Mouse (Mus musculus): ENCODE measurements at regions not wholly inside any gene's neighbourhood (a gene's known extent, or its start where the extent isn't known, plus 50 kb on each side); places are given as distances from the start of the nearest gene placed in this dataset.

DNA sequence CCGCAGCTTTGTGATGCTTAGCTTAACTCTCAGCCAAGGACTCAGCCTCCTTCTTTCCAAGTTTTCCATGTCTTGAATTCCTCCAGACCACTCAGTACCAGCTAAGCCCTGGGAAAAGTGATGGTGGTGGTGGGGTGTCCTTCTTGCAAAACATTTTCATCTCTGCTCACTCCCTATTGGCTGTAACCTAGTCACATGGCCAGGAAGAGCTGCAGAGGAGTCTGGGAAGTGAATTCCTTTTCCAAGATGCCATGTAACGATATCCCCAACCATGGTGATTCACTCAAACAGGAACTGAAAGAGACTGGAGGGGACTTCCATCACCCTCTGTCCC, 69.8 kb upstream of the Npas2 start:
- ATAC-seq: no peak
- Histone ChIP-seq H3K4me1 (ENCODE audit: insufficient read depth, low read depth, low read length) (no peaks in the 10 kb centered on the region), H3K27me3 (replicated peaks; ENCODE audit: insufficient read depth, low read length) (no peaks in the 10 kb centered on the region), H3K9ac (replicated peaks; ENCODE audit: low read depth) (no peak overlapping the region), H3K4me2 (replicated peaks; ENCODE audit: low read depth, low read length) (no peak overlapping the region), H3K4me3 (ENCODE audit: low read depth, low read length) (no peak overlapping the region), H3K9me3 (ENCODE audit: low read length) (no peaks in the 10 kb centered on the region; the same call in 1 of the 2 replicates), H3K27ac (ENCODE audit: low read length) (no peak overlapping the region), H3K36me3 (ENCODE audit: insufficient read depth, low read length) (no peaks in the 10 kb centered on the region)
- DNase-seq (ENCODE audit: low spot score): no peak
- no peak for TF ChIP-seq EP300 (IDR thresholded peaks at IDR 0.05)
- 77% methylated on average over 2 of the region's 2 CpGs for WGBS

DNA sequence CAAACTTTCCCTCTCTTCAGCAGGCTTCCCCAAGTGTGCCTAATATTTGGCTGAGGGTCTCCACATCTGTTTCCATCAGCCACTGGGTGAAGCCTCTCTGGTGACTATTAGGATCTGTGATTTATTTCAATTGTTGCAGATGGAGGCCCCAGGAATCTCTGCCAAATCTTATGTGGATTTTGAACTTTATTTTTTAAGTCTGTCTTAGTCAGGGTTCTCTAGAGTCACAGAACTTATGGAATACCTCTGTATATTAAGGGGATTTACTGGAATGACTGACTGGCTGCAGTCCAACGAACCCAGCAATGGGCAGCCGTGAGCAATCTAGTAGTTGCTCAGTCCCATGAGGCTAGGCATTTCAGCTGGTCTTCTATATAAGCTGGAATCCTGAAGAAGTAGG, 59.0 kb upstream of the Npas2 start:
- no peak for TF ChIP-seq EP300 (IDR thresholded peaks at IDR 0.05)
- no peak for TF ChIP-seq CTCF (IDR thresholded peaks at IDR 0.05)
- WGBS: 70% methylated on average over 2 of the region's 2 CpGs
- no peak overlapping the region for H3K9ac ChIP-seq (replicated peaks; ENCODE audit: low read depth)
- no peak for ATAC-seq
- H3K4me1 ChIP-seq (ENCODE audit: insufficient read depth, low read depth, low read length): no peaks in the 10 kb centered on the region
- H3K36me3 ChIP-seq (ENCODE audit: insufficient read depth, low read length): no peaks in the 10 kb centered on the region
- H3K4me3 ChIP-seq (ENCODE audit: low read depth, low read length): no peak overlapping the region
- no peak overlapping the region for H3K4me2 ChIP-seq (replicated peaks; ENCODE audit: low read depth, low read length)
- DNase-seq (ENCODE audit: low spot score): no peak
- no peaks in the 10 kb centered on the region for H3K9me3 ChIP-seq (ENCODE audit: low read length)
- no peak overlapping the region for H3K27ac ChIP-seq (ENCODE audit: low read length)
- H3K27me3 ChIP-seq (replicated peaks; ENCODE audit: insufficient read depth, low read length): no peaks in the 10 kb centered on the region

DNA sequence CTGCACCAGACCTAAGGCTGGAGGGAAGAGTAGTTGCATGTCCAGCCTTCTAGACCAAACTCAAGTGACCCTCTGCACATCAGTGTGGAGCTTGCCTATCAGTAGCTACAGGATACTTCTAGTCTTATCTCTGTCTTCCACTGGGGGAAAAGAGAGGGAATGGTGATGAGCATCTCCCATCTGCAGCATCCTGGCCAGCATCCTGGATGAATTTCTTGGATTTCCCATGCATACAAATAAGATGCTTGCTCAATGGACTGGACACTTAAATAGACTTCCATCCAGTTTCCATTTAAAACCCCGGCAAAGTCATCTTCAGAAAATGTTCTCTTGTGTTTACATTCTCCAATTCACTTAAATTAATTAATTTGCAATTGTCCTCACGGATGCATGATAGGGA, 50.5 kb upstream of the Npas2 start:
- no peaks in the 10 kb centered on the region for H3K4me1 ChIP-seq (ENCODE audit: insufficient read depth, low read depth, low read length)
- no peaks in the 10 kb centered on the region for H3K9me3 ChIP-seq (ENCODE audit: low read length)
- H3K27me3 ChIP-seq (replicated peaks; ENCODE audit: insufficient read depth, low read length): no peaks in the 10 kb centered on the region
- H3K27ac ChIP-seq (ENCODE audit: low read length): no peak overlapping the region
- no peak overlapping the region for H3K4me2 ChIP-seq (replicated peaks; ENCODE audit: low read depth, low read length)
- TF ChIP-seq CTCF (IDR thresholded peaks at IDR 0.05) (no peak), EP300 (IDR thresholded peaks at IDR 0.05) (no peak)
- no peaks in the 10 kb centered on the region for H3K36me3 ChIP-seq (ENCODE audit: insufficient read depth, low read length)
- DNase-seq (ENCODE audit: low spot score) (no peak), ATAC-seq (no peak)
- no peak overlapping the region for H3K4me3 ChIP-seq (ENCODE audit: low read depth, low read length)
- 74% methylated on average over 2 of the region's 2 CpGs for WGBS
- no peak overlapping the region for H3K9ac ChIP-seq (replicated peaks; ENCODE audit: low read depth)

DNA sequence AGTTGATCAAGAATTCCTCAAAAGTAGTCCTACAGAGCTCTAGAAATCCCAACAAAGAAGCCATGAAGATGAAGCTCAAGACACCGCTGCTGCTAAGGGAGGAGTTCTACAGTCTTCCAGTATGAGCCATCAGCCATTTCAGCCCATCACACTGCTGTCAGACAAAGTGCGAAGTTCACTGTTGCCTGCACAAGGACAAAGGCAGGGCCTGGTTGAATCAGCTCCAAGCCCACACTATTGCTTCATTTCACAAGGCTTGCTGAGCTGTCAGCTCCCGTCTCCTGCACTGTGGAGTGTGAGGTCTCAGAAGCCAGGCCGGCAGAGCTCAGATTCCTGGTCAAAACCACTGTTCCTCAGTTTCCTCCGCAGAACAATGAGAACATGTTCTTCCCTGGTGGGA, 49.9 kb upstream of the Npas2 start:
- no peak for ATAC-seq
- no peak overlapping the region for H3K27ac ChIP-seq (ENCODE audit: low read length)
- no peaks in the 10 kb centered on the region for H3K36me3 ChIP-seq (ENCODE audit: insufficient read depth, low read length)
- no peak overlapping the region for H3K4me2 ChIP-seq (replicated peaks; ENCODE audit: low read depth, low read length)
- H3K4me3 ChIP-seq (ENCODE audit: low read depth, low read length): no peak overlapping the region
- no peak overlapping the region for H3K9ac ChIP-seq (replicated peaks; ENCODE audit: low read depth)
- no peak for DNase-seq (ENCODE audit: low spot score)
- WGBS: 80% methylated on average over 5 of the region's 5 CpGs
- no peaks in the 10 kb centered on the region for H3K4me1 ChIP-seq (ENCODE audit: insufficient read depth, low read depth, low read length)
- no peaks in the 10 kb centered on the region for H3K9me3 ChIP-seq (ENCODE audit: low read length)
- no peak for TF ChIP-seq EP300 (IDR thresholded peaks at IDR 0.05)
- no peak for TF ChIP-seq CTCF (IDR thresholded peaks at IDR 0.05)
- no peaks in the 10 kb centered on the region for H3K27me3 ChIP-seq (replicated peaks; ENCODE audit: insufficient read depth, low read length)

Measured in lung, postnatal 0 days (tissue).